Mouse (Mus musculus): ENCODE data around the gene Pkp4. TPM values are rescaled to one million over a fixed set of nuclear protein-coding genes. Genes with fewer than 3 reads are reported as not detected.

Gene Pkp4
- total RNA-seq, 2 experiments from 2014 or later: 214 to 223 TPM

DNA sequence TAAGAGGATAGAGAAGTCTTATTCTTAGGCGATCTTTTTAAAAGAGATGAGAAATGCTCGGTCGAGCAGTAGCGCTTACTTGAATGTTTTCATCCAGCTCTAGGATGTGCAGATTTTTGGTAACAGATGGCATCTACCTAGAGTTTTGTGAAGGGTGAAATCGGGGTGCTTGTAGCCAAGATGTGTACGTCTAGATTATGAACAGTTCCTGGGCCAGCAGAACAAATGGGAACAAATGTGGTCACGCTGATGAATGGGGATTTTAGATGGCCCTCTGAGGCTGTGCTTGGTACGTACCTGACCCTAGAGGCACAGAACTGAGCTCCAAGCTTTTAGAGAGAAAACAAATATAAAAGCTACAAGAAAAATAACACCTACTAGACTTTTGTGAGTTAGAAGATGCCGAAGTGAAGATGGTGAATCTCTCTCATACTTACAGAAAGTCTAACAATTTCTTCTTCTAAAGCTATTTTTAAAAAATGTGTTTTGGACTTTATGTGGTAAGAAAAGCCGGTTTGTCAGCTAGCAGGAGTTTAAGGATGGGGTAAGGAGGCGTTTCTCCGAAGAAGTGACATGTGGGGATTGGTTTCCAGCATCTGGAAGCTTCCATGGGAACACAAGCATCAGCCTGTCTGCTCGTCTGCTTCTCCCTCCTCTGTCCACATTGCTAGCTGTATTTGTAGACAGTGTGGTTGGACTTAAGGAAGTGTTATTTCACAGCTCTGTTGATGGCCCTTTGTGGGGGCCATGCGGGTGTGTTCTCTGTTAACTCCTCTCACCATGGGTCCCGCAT, 20.9 kb downstream of the Pkp4 start:
- intact Hi-C loops (cut with DNase I): no loop called here
- no peak for DNase-seq (ENCODE audit: low spot score in 2 of 2)

DNA sequence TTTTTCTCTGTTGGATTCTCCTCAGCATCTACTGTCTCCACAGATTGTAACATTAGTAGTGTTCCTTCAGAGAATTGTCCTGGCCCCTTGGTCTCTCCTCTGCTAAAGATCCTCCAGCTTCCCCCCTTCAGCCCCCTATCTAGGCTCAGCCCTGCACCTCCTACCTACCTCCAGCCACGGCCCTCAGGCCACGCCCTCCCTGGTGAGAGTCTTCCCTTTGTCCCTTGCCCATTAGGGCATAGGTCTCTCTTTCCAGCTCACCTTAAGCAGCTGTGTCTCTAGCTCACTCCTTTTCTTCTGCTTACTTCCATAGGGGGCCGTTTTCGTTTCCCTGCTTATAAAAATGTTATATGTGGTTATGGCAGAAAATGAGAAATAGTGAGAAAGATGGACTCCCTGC, 22.9 kb downstream of the Pkp4 start:
- intact Hi-C loops (cut with DNase I): no loop called here
- DNase-seq (ENCODE audit: low spot score in 2 of 2): no peak

DNA sequence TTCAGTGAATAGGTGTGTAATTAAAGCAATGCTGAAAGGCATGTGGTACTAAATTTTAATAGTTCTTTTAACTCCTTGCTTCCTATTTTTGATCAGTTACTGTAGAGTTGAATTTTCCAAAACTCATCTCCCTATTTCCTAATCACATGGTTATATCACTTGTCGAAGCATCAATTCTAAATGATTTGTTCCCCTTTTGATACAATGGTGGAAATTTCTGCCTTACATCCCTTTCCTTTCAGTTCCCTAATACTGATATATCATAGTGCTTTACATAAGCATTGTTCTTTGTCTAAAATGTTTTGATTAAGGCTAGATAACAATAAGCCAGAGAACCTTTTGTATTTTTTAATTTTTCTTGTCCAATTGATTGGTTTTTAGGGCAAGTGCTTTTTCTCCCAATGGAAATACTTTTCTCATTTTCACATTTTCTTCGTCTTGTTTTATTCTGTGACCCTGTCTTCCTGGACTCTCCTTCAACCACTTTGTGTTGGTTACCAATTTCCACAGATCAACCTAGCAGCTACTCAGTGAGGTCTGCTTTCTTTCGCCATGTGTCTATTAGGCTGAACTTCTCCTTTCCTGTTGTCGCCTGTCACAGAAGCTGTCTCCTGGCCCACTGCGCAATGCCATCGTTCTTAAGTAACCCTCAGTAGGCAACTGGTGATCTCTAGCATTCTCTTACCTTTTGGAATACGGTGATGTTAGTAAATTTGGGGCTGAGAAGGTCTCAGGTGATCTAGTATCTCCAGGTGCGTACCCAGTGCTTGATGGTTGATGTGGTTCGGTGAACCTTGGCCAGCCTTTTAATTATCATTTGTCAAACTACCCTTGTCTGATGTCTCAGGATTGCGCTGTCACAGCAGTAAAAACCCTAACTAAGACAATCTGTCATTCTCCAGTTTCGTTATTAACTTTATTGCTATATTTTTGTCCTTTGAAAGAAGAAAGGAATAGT, 23.7 kb downstream of the Pkp4 start:
- intact Hi-C loops (cut with DNase I): no loop called here
- DNase-seq (ENCODE audit: low spot score in 2 of 2): no peak

DNA sequence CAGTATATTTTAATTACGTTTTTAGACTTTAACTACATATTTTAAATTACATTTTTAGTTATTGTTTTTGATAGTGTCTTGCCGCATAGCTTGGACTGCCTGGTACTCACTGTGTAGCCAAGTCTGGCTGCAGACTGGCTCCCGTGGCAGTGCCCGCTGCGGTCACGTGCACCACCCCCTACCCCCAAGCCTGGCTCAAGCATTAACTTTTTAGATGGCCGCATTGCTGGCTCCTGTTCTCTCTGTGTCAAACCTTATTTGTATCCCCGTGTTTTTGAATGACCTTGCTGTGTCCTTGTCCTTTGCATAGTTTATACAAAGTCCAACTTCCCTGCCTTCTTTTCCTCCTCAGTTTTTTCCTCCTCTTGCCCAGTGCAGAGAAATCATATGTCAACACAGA, 25.5 kb downstream of the Pkp4 start:
- intact Hi-C loops (cut with DNase I): no loop called here
- no peak for DNase-seq (ENCODE audit: low spot score in 2 of 2)

DNA sequence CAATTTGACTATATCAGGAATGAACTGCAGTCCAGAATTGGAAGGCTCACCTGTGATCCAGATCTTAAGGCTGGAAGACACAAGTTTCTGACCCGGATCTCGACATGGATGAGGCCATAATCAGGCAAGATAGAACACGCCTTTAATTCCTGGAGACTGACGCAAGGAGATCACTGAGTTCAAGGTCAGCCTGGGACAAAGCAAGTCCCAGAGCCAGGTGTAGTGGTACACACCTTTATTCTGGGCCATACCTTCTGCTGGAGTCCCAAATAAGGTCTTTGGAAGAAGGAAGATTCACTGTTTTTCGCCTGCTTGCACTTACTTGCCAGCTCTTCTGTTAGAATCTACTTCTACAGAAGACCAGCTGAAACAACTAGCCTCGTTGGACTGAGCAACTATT, 26.3 kb downstream of the Pkp4 start:
- intact Hi-C loops (cut with DNase I): no loop called here

DNA sequence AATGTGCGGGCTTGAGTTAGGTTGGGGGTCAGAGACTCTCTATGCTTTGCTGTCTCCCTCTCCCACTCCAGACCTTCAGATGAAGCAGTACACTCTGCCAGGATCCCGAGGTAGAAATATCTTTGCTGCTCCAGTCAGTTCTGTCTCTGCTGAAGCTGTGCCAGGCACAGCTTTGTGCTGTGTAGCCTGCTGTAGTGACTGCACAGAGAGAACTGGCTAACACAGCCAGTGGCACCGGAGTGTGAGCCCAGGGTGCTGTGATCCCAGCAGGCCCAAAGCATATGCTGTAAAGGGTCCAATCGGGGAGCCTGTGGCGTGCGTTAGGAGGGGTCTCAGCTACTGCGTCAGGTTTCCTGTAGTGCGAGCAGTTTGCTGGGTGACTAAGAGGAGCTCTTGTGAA, 27.7 kb downstream of the Pkp4 start:
- intact Hi-C loops (cut with DNase I): no loop called here

More for the DNA sequence above, 26.3 kb downstream of the Pkp4 start:
- DNase-seq (ENCODE audit: low spot score in 2 of 2): no peak

DNA sequence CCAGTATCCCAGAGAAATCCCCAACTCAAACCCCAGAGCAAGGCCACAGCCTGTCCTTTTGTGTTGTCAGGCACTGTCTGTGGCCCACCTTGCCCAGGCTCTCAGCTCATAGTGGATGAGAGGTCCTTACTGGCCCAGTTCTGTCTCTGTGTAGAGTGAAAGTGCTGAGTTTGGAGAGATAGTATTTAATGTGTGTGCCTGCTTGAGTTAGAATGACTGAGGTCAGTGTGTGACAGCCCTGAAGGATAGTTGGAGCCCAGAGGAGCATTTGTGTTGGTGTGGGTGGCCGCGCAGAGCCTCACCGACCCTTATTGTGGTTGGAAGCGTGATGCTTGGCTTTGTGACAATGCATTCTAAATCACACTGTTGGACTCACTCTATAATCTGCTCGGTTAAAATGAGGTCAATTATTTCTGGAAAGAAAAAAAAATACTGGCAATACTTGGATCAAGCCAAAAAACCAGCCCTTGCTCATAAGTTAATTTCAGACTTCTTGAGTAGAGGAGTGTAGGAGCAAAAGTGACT, 29.1 kb downstream of the Pkp4 start:
- intact Hi-C loops (cut with DNase I): no loop called here
- no peak for DNase-seq (ENCODE audit: low spot score in 2 of 2)

More for the DNA sequence above, 27.7 kb downstream of the Pkp4 start:
- no peak for DNase-seq (ENCODE audit: low spot score in 2 of 2)

DNA sequence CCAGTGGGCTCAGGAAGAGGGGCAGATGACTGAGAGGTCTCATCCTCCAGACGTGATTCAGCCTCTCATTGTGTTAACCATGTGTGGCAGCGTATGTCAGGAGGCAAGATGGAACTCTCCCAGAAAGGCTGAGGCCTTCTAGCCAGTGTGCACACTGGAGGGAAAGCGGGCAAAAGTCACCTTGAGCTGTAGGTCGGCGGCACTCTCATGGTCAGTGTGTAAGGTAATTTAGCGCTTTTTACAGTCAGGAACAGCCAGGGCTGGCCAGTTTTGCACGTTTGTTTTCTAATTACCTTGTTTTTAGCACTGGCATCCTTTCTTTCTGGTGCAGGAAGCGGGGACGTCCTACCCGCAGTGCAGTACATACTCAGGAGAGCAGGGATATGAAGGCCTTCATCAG, 29.5 kb downstream of the Pkp4 start:
- intact Hi-C loops (cut with DNase I): no loop called here
- no peak for DNase-seq (ENCODE audit: low spot score in 2 of 2)

DNA sequence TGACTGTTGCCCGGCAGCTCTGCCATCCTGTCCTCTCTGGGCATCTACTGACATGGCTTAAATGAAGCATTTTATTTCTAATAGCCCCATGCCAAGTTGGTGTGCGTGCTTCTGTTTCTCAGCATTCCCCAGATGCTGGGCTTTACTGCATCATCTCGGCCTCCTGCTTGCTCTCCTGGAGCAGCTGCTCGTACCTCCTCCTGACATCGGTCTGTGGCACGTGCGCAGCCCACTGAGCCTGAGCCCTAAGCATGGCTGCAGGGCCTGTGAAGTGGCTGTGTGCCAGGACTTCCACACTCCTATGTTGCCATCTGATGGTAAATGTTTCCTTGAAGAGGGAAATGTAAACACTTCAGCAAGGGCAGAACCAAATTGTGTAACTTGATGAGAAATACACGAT, 30.8 kb downstream of the Pkp4 start:
- intact Hi-C loops (cut with DNase I): no loop called here

DNA sequence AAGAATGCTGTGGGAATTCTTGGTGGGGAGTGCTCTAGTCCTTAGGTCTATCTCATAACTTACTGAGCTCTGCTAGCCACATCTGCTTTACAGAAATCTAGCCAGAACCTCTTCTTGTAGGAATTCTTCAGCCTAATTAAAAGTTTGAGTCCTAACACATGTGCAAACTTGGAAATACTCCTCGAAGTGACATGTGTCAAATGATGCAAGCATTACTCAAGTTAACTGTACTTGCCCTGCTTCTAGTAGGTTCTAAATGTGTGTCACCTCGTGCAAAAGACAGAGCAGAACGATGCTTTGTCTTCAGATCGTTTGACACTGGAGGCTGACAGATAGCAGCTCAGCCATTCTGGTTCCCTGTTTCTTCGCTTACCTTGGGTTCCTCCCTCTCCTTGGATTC, 32.5 kb downstream of the Pkp4 start:
- no peak for DNase-seq (ENCODE audit: low spot score in 2 of 2)
- intact Hi-C loops (cut with DNase I): no loop called here

More for the DNA sequence above, 30.8 kb downstream of the Pkp4 start:
- DNase-seq (ENCODE audit: low spot score in 2 of 2): no peak

DNA sequence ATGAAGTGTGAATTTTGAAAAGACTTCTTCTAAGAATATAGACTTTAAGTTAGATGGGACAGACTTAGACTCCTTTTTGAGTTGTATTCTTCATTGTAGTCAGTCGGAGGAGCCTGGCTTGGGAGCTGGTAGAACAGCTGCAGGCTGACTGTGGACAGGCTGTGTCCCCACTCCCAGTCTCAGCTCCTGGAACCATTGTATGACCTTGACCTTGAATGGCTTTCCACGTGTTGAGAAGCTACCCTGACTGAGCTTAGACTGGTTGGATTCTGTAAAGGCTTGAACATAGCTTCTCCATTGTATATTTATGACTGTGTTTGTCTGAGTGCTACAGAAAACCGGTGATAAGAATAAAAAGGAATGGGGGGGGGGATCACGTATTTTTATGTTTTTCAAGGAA, 36.5 kb downstream of the Pkp4 start:
- intact Hi-C loops (cut with DNase I): no loop called here

DNA sequence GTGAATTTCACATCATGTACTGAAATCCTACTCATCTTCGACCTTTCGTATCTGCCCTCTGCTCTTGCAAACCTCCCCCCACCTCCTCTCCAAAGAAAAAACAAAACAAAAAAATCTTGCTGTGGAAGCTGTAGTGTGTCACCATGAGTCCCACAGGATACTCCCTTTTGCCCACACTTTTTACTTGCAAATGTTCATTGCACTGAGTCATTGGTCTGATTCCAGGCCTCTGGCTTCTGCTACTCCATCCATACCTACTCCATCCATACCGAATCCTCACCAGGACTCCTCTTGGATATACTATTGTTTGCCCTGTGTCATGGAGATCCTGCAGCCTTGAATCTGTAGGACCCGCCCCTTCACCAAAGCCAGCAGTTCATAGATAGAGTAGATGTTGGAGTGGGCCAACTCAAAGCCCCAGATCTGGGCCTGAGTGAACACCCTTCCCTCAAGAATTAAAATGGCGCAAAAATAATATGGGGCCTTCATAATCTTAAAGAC, 38.9 kb downstream of the Pkp4 start:
- no peak for DNase-seq (ENCODE audit: low spot score in 2 of 2)
- intact Hi-C loops (cut with DNase I): no loop called here

More for the DNA sequence above, 36.5 kb downstream of the Pkp4 start:
- DNase-seq (ENCODE audit: low spot score in 2 of 2): no peak

DNA sequence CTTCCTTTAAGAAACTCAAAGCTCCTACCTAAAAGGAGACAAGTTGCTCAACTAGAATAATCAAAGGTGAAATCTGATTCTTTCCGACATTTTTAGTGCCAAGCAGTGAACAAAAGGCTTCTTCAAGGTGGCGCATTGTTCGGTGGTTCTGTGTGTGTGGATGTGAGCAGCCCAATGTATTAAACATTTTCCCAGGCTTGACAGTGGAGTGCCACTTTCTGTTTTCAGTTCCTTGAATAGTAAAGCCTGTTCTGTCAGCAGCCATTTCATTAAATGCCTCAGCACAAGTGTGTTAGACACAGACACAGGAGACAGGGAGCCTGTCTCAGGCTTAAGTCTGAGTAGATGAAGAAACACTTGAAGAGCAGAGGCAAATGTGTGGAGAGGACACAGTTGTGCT, 39.9 kb downstream of the Pkp4 start:
- no peak for DNase-seq (ENCODE audit: low spot score in 2 of 2)
- intact Hi-C loops (cut with DNase I): no loop called here

DNA sequence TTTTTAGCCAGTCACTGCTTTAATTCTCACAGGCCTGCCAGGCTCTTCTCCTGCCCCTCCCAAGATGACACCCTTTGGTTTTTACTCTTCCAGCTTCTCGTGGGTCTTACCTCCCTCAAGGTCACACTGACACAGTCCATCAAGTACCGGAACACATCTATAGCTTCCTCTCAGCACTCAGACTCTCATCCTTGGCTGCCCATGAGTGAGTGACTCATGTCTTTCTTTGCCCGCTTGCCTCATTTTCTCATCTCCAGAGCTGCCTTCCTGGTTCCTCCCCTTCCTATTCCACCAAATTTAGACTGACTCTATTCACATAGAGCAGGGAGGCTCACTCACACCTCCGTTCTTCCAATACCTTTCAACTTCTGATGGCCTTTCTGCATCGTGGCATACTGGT, 42.3 kb downstream of the Pkp4 start:
- intact Hi-C loops (cut with DNase I): no loop called here
- no peak for DNase-seq (ENCODE audit: low spot score in 2 of 2)

DNA sequence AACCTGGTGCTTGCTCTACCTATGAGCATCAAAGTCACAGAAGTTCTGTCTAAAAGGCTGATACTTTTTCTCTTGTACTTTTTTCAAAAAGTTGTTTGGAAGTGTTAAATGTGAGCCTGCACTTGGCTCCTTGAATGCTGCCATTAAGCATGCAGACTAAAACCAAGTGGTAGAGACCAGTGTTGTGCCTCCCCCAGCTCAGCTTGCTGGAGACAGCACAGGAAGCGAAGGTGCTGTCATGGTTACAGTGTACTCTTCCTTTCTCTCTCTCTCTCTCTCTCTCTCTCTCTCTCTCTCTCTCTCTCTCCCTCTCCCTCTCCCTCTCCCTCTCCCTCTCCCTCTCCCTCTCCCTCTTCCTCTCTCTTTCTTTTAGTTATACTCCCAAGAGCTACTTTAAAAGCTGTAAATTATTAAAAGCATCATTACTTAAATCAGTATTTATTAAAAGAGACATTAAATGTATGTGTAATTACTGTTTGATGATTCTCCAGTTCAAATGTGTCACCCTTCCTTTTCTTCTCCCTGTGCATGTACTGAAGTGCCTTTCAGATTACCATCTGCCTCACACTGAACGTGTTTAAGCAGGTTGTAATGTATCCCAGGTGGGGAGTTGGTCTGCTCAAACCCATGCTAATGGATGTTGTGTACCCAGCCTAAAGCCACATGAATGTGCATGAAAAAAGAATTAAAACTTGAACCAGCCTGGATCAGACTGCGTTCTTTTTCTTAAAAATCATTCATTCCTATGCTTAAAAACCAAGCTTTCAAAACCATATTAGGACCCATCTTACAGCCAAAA, 43.2 kb downstream of the Pkp4 start:
- intact Hi-C loops (cut with DNase I): no loop called here
- no peak for DNase-seq (ENCODE audit: low spot score in 2 of 2)

DNA sequence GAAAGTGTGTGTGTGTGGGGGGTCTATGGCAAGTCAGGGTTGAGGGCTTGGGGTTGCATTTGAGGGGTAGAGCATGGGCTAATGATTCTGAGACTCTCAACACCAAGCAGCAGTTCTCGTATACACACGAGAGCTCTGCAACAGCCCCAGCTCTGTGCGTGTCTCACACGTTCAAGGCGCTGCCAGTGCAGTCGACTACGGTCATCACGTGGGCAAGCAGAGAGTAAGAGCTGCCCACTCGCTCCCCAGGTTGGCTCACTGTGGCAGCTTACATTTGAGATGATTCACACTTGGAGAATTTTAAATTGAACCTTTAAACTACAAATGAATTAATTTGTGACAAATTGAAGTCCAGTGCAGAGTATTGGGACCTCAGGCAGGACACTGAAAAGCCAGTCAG, 44.4 kb downstream of the Pkp4 start:
- no peak for DNase-seq (ENCODE audit: low spot score in 2 of 2)

DNA sequence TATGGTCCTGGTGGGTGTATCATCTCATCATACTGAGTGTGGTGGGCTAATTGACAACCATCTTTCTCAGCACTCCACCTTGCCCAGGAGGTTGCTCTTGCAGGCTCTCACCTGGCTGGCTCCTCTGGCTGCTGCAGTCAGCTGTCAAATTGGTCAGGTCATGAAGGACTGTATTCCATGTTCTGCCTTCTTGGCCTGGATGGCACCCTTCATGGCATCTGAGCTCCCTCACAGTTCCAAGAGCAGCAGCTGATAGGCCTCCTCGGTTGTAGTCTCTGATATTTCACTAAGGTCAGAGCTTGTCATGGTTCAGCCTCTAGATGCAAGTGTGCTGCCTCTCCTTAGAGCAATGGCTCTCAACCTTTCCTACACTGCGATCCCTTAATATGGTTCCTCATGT, 45.5 kb downstream of the Pkp4 start:
- no peak for DNase-seq (ENCODE audit: low spot score in 2 of 2)
- intact Hi-C loops (cut with DNase I): no loop called here

More for the DNA sequence above, 44.4 kb downstream of the Pkp4 start:
- intact Hi-C loops (cut with DNase I): no loop called here

DNA sequence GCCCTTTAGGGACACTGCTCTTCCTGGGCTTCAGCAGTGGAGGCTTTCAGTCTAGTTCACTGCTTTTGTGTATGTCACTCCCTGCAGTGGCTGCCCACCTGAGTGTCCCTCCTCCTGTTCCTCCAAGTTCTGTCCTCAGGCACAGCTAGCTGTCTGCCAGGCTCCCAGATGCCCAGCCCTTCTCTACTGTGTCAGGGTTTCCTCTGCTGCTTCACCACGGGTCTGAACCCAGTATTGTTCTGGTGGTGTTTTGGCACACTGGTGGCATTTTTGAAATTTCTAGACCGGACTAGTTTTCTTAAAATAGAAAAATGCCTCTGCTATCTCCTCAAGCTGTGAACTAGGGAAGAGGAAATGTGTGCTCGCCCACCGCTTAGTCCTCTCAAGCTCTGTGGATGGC, 46.6 kb downstream of the Pkp4 start:
- intact Hi-C loops (cut with DNase I): no loop called here

DNA sequence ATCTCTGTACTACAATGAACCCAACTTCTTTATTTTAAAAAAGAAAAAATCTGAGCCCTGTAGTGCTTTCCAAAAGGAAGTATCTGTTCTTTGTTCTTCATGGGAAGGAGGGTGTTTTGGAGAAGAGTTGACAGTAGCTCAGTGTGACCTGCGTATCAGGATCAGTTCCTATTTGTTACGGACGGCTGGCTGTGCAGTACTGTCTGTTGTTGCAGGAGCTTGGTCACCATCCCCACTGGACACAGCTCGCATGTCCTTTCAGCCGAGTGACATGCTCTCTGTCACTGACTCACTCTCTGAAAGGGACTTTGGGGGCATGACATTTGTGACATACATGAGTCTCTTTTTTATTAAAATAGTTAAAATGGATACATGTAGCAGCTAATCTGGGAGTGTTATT, 47.1 kb downstream of the Pkp4 start:
- intact Hi-C loops (cut with DNase I): no loop called here
- DNase-seq (ENCODE audit: low spot score in 2 of 2): no peak

More for the DNA sequence above, 46.6 kb downstream of the Pkp4 start:
- no peak for DNase-seq (ENCODE audit: low spot score in 2 of 2)

All from left cerebral cortex, postnatal 14 days (tissue).